Mouse (Mus musculus) brain, embryonic 14.5 days (tissue): ENCODE measurements around the gene Wdr18.

Source experiments
- CTCF ChIP-seq: fragments of 200-500 bp; IDR thresholded peaks from 2 replicates; pipeline ENCODE4 v1.5.1; 2012; ENCODE audit warnings: inconsistent platforms, mild to moderate bottlenecking, moderate library complexity, borderline replicate concordance; ENCODE audit not compliant: insufficient read depth, insufficient read length; ENCODE audit errors: extremely low read depth
- POLR2A ChIP-seq: fragments of 200-500 bp; IDR thresholded peaks from 2 replicates; pipeline ENCODE4 v1.6.1; 2012; ENCODE audit warnings: mild to moderate bottlenecking, inconsistent platforms, borderline replicate concordance; ENCODE audit not compliant: poor library complexity, insufficient read depth, insufficient read length, severe bottlenecking; ENCODE audit errors: extremely low read depth

DNA sequence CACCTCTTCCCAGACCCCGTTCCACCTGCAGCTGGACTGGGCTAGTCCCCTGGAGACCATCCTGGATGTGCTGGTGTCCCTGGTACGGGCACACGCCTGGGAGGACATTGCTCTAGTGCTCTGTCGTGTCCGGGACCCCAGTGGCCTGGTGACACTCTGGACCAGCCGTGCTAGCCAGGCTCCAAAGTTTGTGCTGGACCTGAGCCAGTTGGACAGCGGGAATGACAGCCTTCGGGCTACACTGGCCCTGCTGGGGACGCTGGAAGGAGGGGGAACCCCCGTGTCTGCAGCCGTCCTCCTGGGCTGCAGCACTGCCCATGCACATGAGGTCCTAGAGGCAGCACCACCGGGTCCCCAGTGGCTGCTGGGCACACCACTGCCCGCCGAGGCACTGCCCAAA, 12.9 kb downstream of the Wdr18 start:
- TF ChIP-seq CTCF (no peak), POLR2A (no peak)
